Mouse (Mus musculus) MEL (cell line): ENCODE results near the gene Aldoart2. TPM values are rescaled to one million over a fixed set of nuclear protein-coding genes. Genes with fewer than 3 reads are reported as not detected.

ENCODE experiments used
- DNase-seq: peaks from one replicate; pipeline ENCODE4 v3.0.0; 2011; ENCODE audit warnings: low read depth, low spot score
- H3K27ac ChIP-seq: 2 replicates; pipeline ENCODE4 v1.5.1; 2012; ENCODE audit warnings: low read depth, mild to moderate bottlenecking, control low read depth, low read length, moderate library complexity; ENCODE audit not compliant: control insufficient read depth
- H3K27me3 ChIP-seq, 2 experiments: fragments of 150-350 bp in 1 of 2; sonication (generic) in 1 of 2; 2 replicates each; pipeline ENCODE4 v1.6.1; 2012; ENCODE audit warnings: low read length in 2 of 2, mild to moderate bottlenecking in 2 of 2, improper control_type of control experiment in 1 of 2, moderate library complexity in 1 of 2; ENCODE audit not compliant: insufficient read depth in 2 of 2, control insufficient read depth in 1 of 2
- H3K36me3 ChIP-seq, 2 experiments: 2 replicates each; pipeline ENCODE4 v1.6.1; 2012 to 2014; ENCODE audit warnings: low read length in 2 of 2, improper control_type of control experiment in 1 of 2, inconsistent platforms in 1 of 2, mild to moderate bottlenecking in 1 of 2; ENCODE audit not compliant: insufficient read depth in 2 of 2, control insufficient read depth in 1 of 2
- H3K4me1 ChIP-seq, 2 experiments: fragments of 150-350 bp in 1 of 2; sonication (generic) in 1 of 2; 2 replicates each; pipeline ENCODE4 v1.6.1; 2012; ENCODE audit warnings: low read length in 2 of 2, improper control_type of control experiment in 1 of 2, mild to moderate bottlenecking in 1 of 2; ENCODE audit not compliant: insufficient read depth in 2 of 2, control insufficient read depth in 1 of 2
- H3K4me3 ChIP-seq, 2 experiments: fragments of 150-350 bp in 1 of 2; sonication (generic) in 1 of 2; 2 replicates each; pipeline ENCODE4 v1.5.1; 2012; ENCODE audit warnings: low read depth in 2 of 2, low read length in 2 of 2, mild to moderate bottlenecking in 2 of 2, moderate library complexity in 2 of 2, control low read depth in 1 of 2, improper control_type of control experiment in 1 of 2; ENCODE audit not compliant: control insufficient read depth in 1 of 2, insufficient read depth in 1 of 2
- H3K79me2 ChIP-seq: 2 replicates; pipeline ENCODE4 v1.6.1; 2012; ENCODE audit warnings: mild to moderate bottlenecking, low read length, moderate library complexity; ENCODE audit not compliant: control insufficient read depth, poor library complexity, insufficient read depth
- H3K9ac ChIP-seq: 2 replicates; pipeline ENCODE4 v1.6.1; 2012; ENCODE audit warnings: low read depth, mild to moderate bottlenecking, control low read depth, low read length, moderate library complexity; ENCODE audit not compliant: control insufficient read depth, poor library complexity, severe bottlenecking
- H3K9me3 ChIP-seq: fragments of 150-350 bp; sonication (generic); replicated peaks from 2 replicates; pipeline ENCODE4 v1.6.1; 2012; ENCODE audit warnings: mild to moderate bottlenecking, low read length, improper control_type of control experiment, moderate library complexity; ENCODE audit not compliant: insufficient read depth
- BHLHE40 ChIP-seq: IDR thresholded peaks from 2 replicates; pipeline ENCODE4 v1.6.1; 2012; ENCODE audit warnings: low read depth, mild to moderate bottlenecking, inconsistent platforms, low read length, improper control_type of control experiment, borderline replicate concordance
- CTCF ChIP-seq, 3 experiments: IDR thresholded peaks in 2 of 3; conservative IDR thresholded peaks in 1 of 3; 2 replicates each; pipeline ENCODE4 v1.5.1; 2011 to 2012; ENCODE audit warnings: low read length in 3 of 3, low read depth in 2 of 3, mild to moderate bottlenecking in 2 of 3, improper control_type of control experiment in 1 of 3, inconsistent platforms in 1 of 3, mixed read lengths in 1 of 3, moderate library complexity in 1 of 3; ENCODE audit not compliant: control insufficient read depth in 1 of 3, insufficient read depth in 1 of 3, poor library complexity in 1 of 3, severe bottlenecking in 1 of 3
- E2F4 ChIP-seq: IDR thresholded peaks from 2 replicates; pipeline ENCODE4 v1.6.1; 2011; ENCODE audit warnings: low read depth, low read length, improper control_type of control experiment, borderline replicate concordance
- ETS1 ChIP-seq: IDR thresholded peaks from 2 replicates; pipeline ENCODE4 v1.6.1; 2012; ENCODE audit warnings: low read depth, mild to moderate bottlenecking, inconsistent platforms, low read length, improper control_type of control experiment, moderate library complexity
- GABPA ChIP-seq: IDR thresholded peaks from 2 replicates; pipeline ENCODE4 v1.6.1; 2012; ENCODE audit warnings: low read depth, mild to moderate bottlenecking, inconsistent platforms, low read length, improper control_type of control experiment, moderate library complexity
- KAT2A ChIP-seq: conservative IDR thresholded peaks from 2 replicates; pipeline ENCODE4 v1.6.1; 2012; ENCODE audit warnings: low read depth, low read length, improper control_type of control experiment, inconsistent platforms
- MEF2A ChIP-seq: IDR thresholded peaks from 2 replicates; pipeline ENCODE4 v1.6.1; 2014; ENCODE audit warnings: low read depth, mild to moderate bottlenecking, inconsistent platforms, low read length, improper control_type of control experiment; ENCODE audit not compliant: poor library complexity, insufficient replicate concordance, severe bottlenecking; ENCODE audit errors: extremely low read depth
- MYC ChIP-seq: IDR thresholded peaks from 2 replicates; pipeline ENCODE4 v1.6.1; 2011; ENCODE audit warnings: low read depth, mild to moderate bottlenecking, low read length, improper control_type of control experiment, moderate library complexity
- POLR2AphosphoS2 ChIP-seq: IDR thresholded peaks from 2 replicates; pipeline ENCODE4 v1.6.1; 2011; ENCODE audit warnings: low read length, improper control_type of control experiment
- RCOR1 ChIP-seq: IDR thresholded peaks from 2 replicates; pipeline ENCODE4 v1.6.1; 2012; ENCODE audit warnings: low read depth, mild to moderate bottlenecking, inconsistent platforms, low read length, improper control_type of control experiment
- SMC3 ChIP-seq: IDR thresholded peaks from 2 replicates; pipeline ENCODE4 v1.6.1; 2011; ENCODE audit warnings: low read depth, low read length, improper control_type of control experiment
- USF1 ChIP-seq: IDR thresholded peaks from 2 replicates; pipeline ENCODE4 v1.6.1; 2014; ENCODE audit warnings: low read depth, mild to moderate bottlenecking, inconsistent platforms, low read length, improper control_type of control experiment, moderate library complexity
- USF2 ChIP-seq, 2 experiments: IDR thresholded peaks; 2 replicates each; pipeline ENCODE4 v1.6.1; 2011 to 2012; ENCODE audit warnings: improper control_type of control experiment in 2 of 2, low read length in 2 of 2, borderline replicate concordance in 1 of 2, inconsistent platforms in 1 of 2, low read depth in 1 of 2, mild to moderate bottlenecking in 1 of 2; ENCODE audit not compliant: insufficient read depth in 1 of 2
- ZNF384 ChIP-seq: IDR thresholded peaks from 2 replicates; pipeline ENCODE4 v1.6.1; 2012; ENCODE audit warnings: low read depth, mild to moderate bottlenecking, inconsistent platforms, low read length, improper control_type of control experiment
- polyA plus RNA-seq, 2 experiments: library from polyadenylated mRNA; stranded (reverse) in 1 of 2; unstranded in 1 of 2; fragments of >175 nt in 1 of 2; fragments of >200 nt in 1 of 2; gene quantifications; 2 replicates each; pipeline versions ENCODE4 v1.2.1 to v1.2.4; 2012; ENCODE audit warnings: low replicate concordance in 2 of 2, low read depth in 1 of 2; ENCODE audit not compliant: insufficient read length in 2 of 2, insufficient read depth in 1 of 2, missing spikeins in 1 of 2
- total RNA-seq: library from RNA; depleted of rRNA; stranded (reverse); fragments of 300-350 nt; gene quantifications from 2 replicates; pipeline ENCODE4 v1.2.3, GENCODE M21; 2012

Gene Aldoart2
- total and polyA plus RNA-seq, 3 experiments = 0.26 TPM; not detected in 2

DNA sequence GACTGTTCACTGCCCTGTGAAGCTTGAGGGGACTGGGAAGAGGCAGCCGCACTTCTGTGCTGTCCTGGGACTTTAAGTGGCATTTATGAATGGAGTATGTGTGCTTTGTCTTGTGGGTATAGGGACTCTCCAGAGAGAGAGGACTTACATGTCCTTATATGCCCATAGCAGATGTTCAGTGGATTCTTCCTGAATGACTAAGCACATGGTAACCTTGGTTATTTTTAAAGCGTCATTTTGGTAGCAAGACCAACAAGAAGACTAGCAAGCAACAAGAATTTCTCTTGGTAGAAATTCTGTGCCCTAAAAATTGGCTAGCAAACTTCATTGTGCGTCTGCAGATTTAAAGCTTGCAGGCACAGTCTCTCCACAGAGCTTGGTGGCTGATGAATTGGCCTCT, 1.3 kb upstream of the Aldoart2 start:
- Histone ChIP-seq H3K36me3 (peaks cover 0 to 3% of the 10 kb centered on the region in 2 experiments; a peak in 1 of 4 replicates), H3K79me2 (no peaks in the 10 kb centered on the region), H3K27me3 (peaks cover 1 to 3% of the 10 kb centered on the region in 2 experiments; a peak in 2 of 4 replicates), H3K27ac (no peak overlapping the region), H3K4me1 (peaks cover 0 to 12% of the 10 kb centered on the region in 2 experiments; a peak in 2 of 4 replicates), H3K9me3 (no peaks in the 10 kb centered on the region), H3K9ac (no peak overlapping the region), H3K4me3 (no peak overlapping the region)
- no peak for DNase-seq
- TF ChIP-seq USF1 (no peak), ETS1 (no peak), KAT2A (no peak), RCOR1 (no peak), MEF2A (no peak), GABPA (no peak), USF2 (IDR thresholded peaks at IDR 0.05; ENCODE audit: borderline replicate concordance in 1 of 2, insufficient read depth in 1 of 2, low read depth in 1 of 2, low read length in 2 of 2) (no peak), E2F4 (no peak), POLR2AphosphoS2 (no peak)

DNA sequence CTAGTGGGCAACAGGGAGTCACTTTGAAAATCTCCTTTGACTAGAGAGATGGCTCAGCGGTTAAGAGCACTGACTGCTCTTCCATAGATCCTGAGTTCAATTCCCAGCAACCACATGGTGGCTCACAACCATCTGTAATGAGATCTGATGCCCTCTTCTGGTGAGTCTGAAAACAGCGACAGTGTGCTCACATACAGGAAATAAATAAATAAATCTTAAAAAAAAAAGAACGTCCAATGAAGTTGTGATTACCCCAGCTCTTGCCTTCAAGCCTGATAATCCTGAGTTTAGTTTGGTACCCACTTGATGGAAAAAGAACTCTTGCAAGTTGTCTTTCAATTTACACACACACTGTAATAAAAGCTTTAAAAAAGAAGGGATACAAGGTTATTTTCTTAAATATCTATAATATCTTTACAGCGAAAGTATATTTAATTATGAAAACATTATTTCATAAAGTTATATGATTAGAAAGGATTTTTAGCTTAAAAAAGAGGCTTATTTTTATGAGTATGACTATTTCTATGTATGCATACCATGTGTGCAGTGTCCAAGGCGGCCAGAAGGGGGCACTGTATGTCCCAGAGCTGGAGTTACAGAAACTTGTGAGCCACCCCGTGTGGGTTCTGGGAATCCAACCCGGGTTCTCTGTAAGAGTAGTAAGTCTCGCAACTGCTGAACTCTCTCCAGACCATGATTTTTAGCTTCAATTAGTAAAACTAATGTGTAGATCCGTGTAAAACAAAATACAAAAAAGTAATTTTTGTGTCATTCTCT, 664 bp upstream of the Aldoart2 start:
- peak; percentile 38 to 62 (median 42); a peak in 5 of 6 replicates for TF ChIP-seq CTCF (IDR thresholded peaks at IDR 0.05 in 2 of 3, conservative IDR thresholded peaks at IDR 0.05 in 1 of 3; ENCODE audit: control insufficient read depth in 1 of 3, insufficient read depth in 1 of 3, low read depth in 2 of 3, low read length in 3 of 3, poor library complexity in 1 of 3, severe bottlenecking in 1 of 3)
- 0 out of 2 replicates have a peak, but pooled peaks have one; percentile 14 for TF ChIP-seq MYC
- TF ChIP-seq SMC3 = peak; percentile 32
- no peak for TF ChIP-seq BHLHE40
- peak; percentile 45; the same call in 1 of the 2 replicates for TF ChIP-seq ZNF384
- TF ChIP-seq, all 39 proteins: peak for 4
- Histone ChIP-seq H3K9me3 (no peaks in the 10 kb centered on the region), H3K27me3 (peaks cover 1 to 3% of the 10 kb centered on the region in 2 experiments; a peak in 1 of 4 replicates), H3K4me3 (no peak overlapping the region), H3K4me1 (peaks cover 0 to 13% of the 10 kb centered on the region in 2 experiments; a peak in 2 of 4 replicates), H3K36me3 (peaks cover 0 to 7% of the 10 kb centered on the region in 2 experiments; a peak in 1 of 4 replicates), H3K9ac (no peak overlapping the region), H3K79me2 (no peaks in the 10 kb centered on the region), H3K27ac (no peak overlapping the region)
- peak; percentile 23 for DNase-seq
